Mouse (Mus musculus): ENCODE measurements at regions not wholly inside any gene's neighbourhood (a gene's known extent, or its start where the extent isn't known, plus 50 kb on each side); places are given as distances from the start of the nearest gene placed in this dataset.

- Histone ChIP-seq H3K36me3 (no peaks in the 10 kb centered on the region), H3K4me3 (no peak overlapping the region), H3K27ac (no peak overlapping the region), H3K4me2 (no peak overlapping the region), H3K9ac (no peak overlapping the region), H3K4me1 (no peaks in the 10 kb centered on the region), H3K9me3 (replicated peaks) (no peaks in the 10 kb centered on the region), H3K27me3 (replicated peaks) (no peaks in the 10 kb centered on the region)
- no peak for ATAC-seq
- 75% methylated on average over 9 of the region's 9 CpGs for WGBS (ENCODE audit: insufficient replicate concordance)
Measured at GRCm38 (mm10) chr8:44704595-44705265, 230.5 kb upstream of the Fat1 start.

- Histone ChIP-seq H3K9me3 (replicated peaks) (no peaks in the 10 kb centered on the region), H3K4me3 (no peak overlapping the region), H3K27me3 (replicated peaks) (no peaks in the 10 kb centered on the region), H3K4me2 (no peak overlapping the region), H3K4me1 (no peaks in the 10 kb centered on the region), H3K27ac (no peak overlapping the region), H3K36me3 (no peaks in the 10 kb centered on the region), H3K9ac (no peak overlapping the region)
- WGBS (ENCODE audit: insufficient replicate concordance), result 63% methylated on average over 7 of the region's 7 CpGs
- no peak for ATAC-seq
Measured at GRCm38 (mm10) chr8:44708659-44709170, 226.5 kb upstream of the Fat1 start.

- H3K4me1 ChIP-seq, result no peaks in the 10 kb centered on the region
- H3K27me3 ChIP-seq (replicated peaks), result no peaks in the 10 kb centered on the region
- ATAC-seq, result no peak
- no peak overlapping the region for H3K4me2 ChIP-seq
- no peak overlapping the region for H3K27ac ChIP-seq
- H3K9ac ChIP-seq, result no peak overlapping the region
- no peaks in the 10 kb centered on the region for H3K9me3 ChIP-seq (replicated peaks)
- H3K36me3 ChIP-seq, result no peaks in the 10 kb centered on the region
- H3K4me3 ChIP-seq, result no peak overlapping the region
- 66% methylated on average over 6 of the region's 6 CpGs for WGBS (ENCODE audit: insufficient replicate concordance)
Measured at GRCm38 (mm10) chr8:44709171-44709940, 225.9 kb upstream of the Fat1 start.

- no peaks in the 10 kb centered on the region for H3K4me1 ChIP-seq
- no peak overlapping the region for H3K4me3 ChIP-seq
- no peaks in the 10 kb centered on the region for H3K27me3 ChIP-seq (replicated peaks)
- no peak overlapping the region for H3K4me2 ChIP-seq
- no peaks in the 10 kb centered on the region for H3K36me3 ChIP-seq
- WGBS (ENCODE audit: insufficient replicate concordance), result 81% methylated on average over 10 of the region's 10 CpGs
- no peak overlapping the region for H3K9ac ChIP-seq
- ATAC-seq, result no peak
- H3K27ac ChIP-seq, result no peak overlapping the region
- H3K9me3 ChIP-seq (replicated peaks), result no peaks in the 10 kb centered on the region
Measured at GRCm38 (mm10) chr8:44734577-44734976, 200.7 kb upstream of the Fat1 start.

GRCm38 (mm10) chr8:44735801-44736200 lies 199.4 kb upstream of the Fat1 start:
- no peak for ATAC-seq
- H3K9ac ChIP-seq, result no peak overlapping the region
- WGBS (ENCODE audit: insufficient replicate concordance), result 74% methylated on average over 5 of the region's 5 CpGs

GRCm38 (mm10) chr8:44743353-44743752 lies 191.9 kb upstream of the Fat1 start:
- no peak for ATAC-seq
- H3K27me3 ChIP-seq (replicated peaks), result no peaks in the 10 kb centered on the region
- no peaks in the 10 kb centered on the region for H3K36me3 ChIP-seq
- H3K9me3 ChIP-seq (replicated peaks), result no peaks in the 10 kb centered on the region
- no peak overlapping the region for H3K4me3 ChIP-seq
- H3K27ac ChIP-seq, result no peak overlapping the region
- no peak overlapping the region for H3K9ac ChIP-seq
- no peaks in the 10 kb centered on the region for H3K4me1 ChIP-seq
- H3K4me2 ChIP-seq, result no peak overlapping the region
- WGBS (ENCODE audit: insufficient replicate concordance), result 55% methylated on average over 2 of the region's 2 CpGs

More at GRCm38 (mm10) chr8:44735801-44736200, 199.4 kb upstream of the Fat1 start:
- Histone ChIP-seq H3K27me3 (replicated peaks) (no peaks in the 10 kb centered on the region), H3K4me2 (no peak overlapping the region), H3K27ac (no peak overlapping the region), H3K4me3 (no peak overlapping the region), H3K36me3 (no peaks in the 10 kb centered on the region), H3K9me3 (replicated peaks) (no peaks in the 10 kb centered on the region), H3K4me1 (no peaks in the 10 kb centered on the region)

- Histone ChIP-seq H3K9me3 (replicated peaks) (no peaks in the 10 kb centered on the region), H3K27me3 (replicated peaks) (no peaks in the 10 kb centered on the region), H3K36me3 (no peaks in the 10 kb centered on the region), H3K27ac (no peak overlapping the region), H3K4me1 (no peaks in the 10 kb centered on the region), H3K9ac (no peak overlapping the region), H3K4me2 (no peak overlapping the region), H3K4me3 (no peak overlapping the region)
- ATAC-seq, result no peak
- WGBS (ENCODE audit: insufficient replicate concordance), result 76% methylated on average over 12 of the region's 12 CpGs
Measured at GRCm38 (mm10) chr8:44744991-44745658, 190.1 kb upstream of the Fat1 start.

GRCm38 (mm10) chr8:44758727-44759126 lies 176.5 kb upstream of the Fat1 start:
- H3K27me3 ChIP-seq (replicated peaks), result no peaks in the 10 kb centered on the region
- H3K4me2 ChIP-seq, result no peak overlapping the region
- H3K9me3 ChIP-seq (replicated peaks), result no peaks in the 10 kb centered on the region
- ATAC-seq, result no peak
- WGBS (ENCODE audit: insufficient replicate concordance), result 72% methylated on average over 6 of the region's 6 CpGs
- H3K4me1 ChIP-seq, result no peaks in the 10 kb centered on the region
- H3K9ac ChIP-seq, result no peak overlapping the region
- no peaks in the 10 kb centered on the region for H3K36me3 ChIP-seq
- no peak overlapping the region for H3K4me3 ChIP-seq
- H3K27ac ChIP-seq, result no peak overlapping the region

- no peak overlapping the region for H3K4me2 ChIP-seq
- no peak overlapping the region for H3K9ac ChIP-seq
- no peak overlapping the region for H3K27ac ChIP-seq
- H3K4me3 ChIP-seq, result no peak overlapping the region
- 76% methylated on average over 10 of the region's 10 CpGs for WGBS (ENCODE audit: insufficient replicate concordance)
- no peaks in the 10 kb centered on the region for H3K36me3 ChIP-seq
- H3K9me3 ChIP-seq (replicated peaks), result no peaks in the 10 kb centered on the region
- no peaks in the 10 kb centered on the region for H3K27me3 ChIP-seq (replicated peaks)
- no peak for ATAC-seq
- no peaks in the 10 kb centered on the region for H3K4me1 ChIP-seq
Measured at GRCm38 (mm10) chr8:44762731-44763130, 172.5 kb upstream of the Fat1 start.

GRCm38 (mm10) chr8:44765194-44765593 lies 170.1 kb upstream of the Fat1 start:
- Histone ChIP-seq H3K27me3 (replicated peaks) (no peaks in the 10 kb centered on the region), H3K4me2 (no peak overlapping the region), H3K9me3 (replicated peaks) (no peaks in the 10 kb centered on the region), H3K4me1 (no peaks in the 10 kb centered on the region), H3K9ac (no peak overlapping the region), H3K27ac (no peak overlapping the region), H3K4me3 (no peak overlapping the region), H3K36me3 (no peaks in the 10 kb centered on the region)
- 59% methylated on average over 4 of the region's 4 CpGs for WGBS (ENCODE audit: insufficient replicate concordance)
- ATAC-seq, result no peak

- H3K4me2 ChIP-seq, result no peak overlapping the region
- no peaks in the 10 kb centered on the region for H3K27me3 ChIP-seq (replicated peaks)
- no peak overlapping the region for H3K4me3 ChIP-seq
- 50% methylated on average over 5 of the region's 5 CpGs for WGBS (ENCODE audit: insufficient replicate concordance)
- H3K4me1 ChIP-seq, result no peaks in the 10 kb centered on the region
- H3K9ac ChIP-seq, result no peak overlapping the region
- H3K27ac ChIP-seq, result no peak overlapping the region
- H3K9me3 ChIP-seq (replicated peaks), result no peaks in the 10 kb centered on the region
- no peaks in the 10 kb centered on the region for H3K36me3 ChIP-seq
- no peak for ATAC-seq
Measured at GRCm38 (mm10) chr8:44765677-44766076, 169.6 kb upstream of the Fat1 start.
